Mouse (Mus musculus) megakaryocyte, embryonic 14.5 days (primary cell): ENCODE data around the gene Gm5741.

Experiments
- FLI1 ChIP-seq: IDR thresholded peaks from 2 replicates; pipeline ENCODE4 v1.6.1; 2012; ENCODE audit warnings: low read length, inconsistent platforms, mixed read lengths
- GATA1 ChIP-seq: IDR thresholded peaks from 3 replicates; pipeline ENCODE4 v1.6.1; 2012; ENCODE audit warnings: mixed read lengths, low read length, inconsistent platforms, borderline replicate concordance

- no peak for TF ChIP-seq GATA1
- no peak for TF ChIP-seq FLI1
Measured at GRCm38 (mm10) chr8:85027922-85028321, 39.9 kb downstream of the Gm5741 start.
